Mouse (Mus musculus) 416B (cell line): ENCODE data around the gene Cmc1.

Source experiments
- DNase-seq: peaks from one replicate; pipeline ENCODE4 v3.0.0; 2011; ENCODE audit warnings: low read depth

Gene Cmc1

GRCm38 (mm10) chr9:118149407-118150402 is at the start of gene Cmc1:
Cmc1 (minus strand) TSS chr9:118150177.
- DNase-seq = peak; percentile 98

DNA sequence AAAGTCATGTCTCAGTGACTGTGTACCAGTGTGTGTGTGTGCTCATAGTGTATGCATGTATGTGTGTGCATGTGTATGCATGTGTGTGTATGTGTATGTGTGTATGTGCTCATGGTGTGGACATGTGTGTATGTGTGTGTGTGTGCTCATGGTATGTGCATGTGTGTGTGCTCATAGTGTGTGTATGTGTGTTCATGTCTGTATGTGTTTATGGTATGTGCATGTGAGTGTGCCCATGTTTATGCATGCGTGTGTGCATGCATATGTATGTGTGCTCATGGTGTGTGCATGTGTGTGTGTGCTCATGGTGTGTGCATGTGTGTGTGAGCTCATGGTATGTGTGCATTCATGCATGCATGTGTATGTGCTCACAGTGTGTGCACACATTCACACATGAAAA is 48.6 kb upstream of the Cmc1 start:
- DNase-seq = no peak

GRCm38 (mm10) chr9:118196661-118197390 is 46.8 kb upstream of the Cmc1 start:
- no peak for DNase-seq

DNA sequence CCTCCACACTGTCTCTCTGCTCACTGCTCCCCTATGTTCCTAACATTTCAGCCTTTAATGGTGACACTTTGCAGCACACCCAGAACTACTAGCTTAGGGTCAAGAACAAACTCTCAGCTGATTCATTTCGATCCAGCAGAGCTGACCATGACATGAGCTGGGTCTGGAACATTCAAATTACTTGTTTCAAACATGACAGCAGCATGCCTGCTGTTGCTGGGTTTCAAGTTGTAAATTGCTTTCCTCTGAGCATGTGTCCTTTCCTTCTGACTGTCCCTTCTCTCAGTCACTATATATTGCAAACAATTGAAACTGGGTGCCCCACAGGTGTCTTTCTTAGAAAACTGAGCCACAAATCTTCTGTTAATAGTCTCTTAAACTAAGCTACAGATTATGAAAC is 43.3 kb upstream of the Cmc1 start:
- DNase-seq = no peak

DNA sequence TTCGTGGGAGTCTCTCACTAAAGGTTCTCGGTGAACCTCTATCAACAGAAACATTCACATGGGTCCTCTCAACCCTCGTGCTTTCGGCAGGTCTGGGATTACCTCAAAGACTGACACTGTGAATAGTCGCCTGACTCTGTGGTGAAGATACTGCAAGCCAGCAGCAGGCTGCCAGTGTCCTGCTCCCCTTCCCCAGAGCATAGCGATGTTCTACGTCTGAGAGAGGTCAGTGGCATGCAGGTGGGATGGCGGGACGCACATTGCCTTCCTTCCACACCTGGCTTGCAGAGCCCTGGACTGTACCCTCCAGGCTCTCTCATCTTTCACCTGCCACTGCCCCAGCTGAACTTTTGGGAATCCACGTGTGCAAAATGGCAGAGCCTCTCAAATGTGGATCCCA is 41.3 kb upstream of the Cmc1 start:
- no peak for DNase-seq

- DNase-seq = peak; percentile 83
Measured at GRCm38 (mm10) chr9:118188374-118188773, 38.4 kb upstream of the Cmc1 start.

- DNase-seq = no peak
Measured at GRCm38 (mm10) chr9:118187420-118187819, 37.4 kb upstream of the Cmc1 start.

GRCm38 (mm10) chr9:118186776-118187175 is 36.8 kb upstream of the Cmc1 start:
- DNase-seq = no peak

- no peak for DNase-seq
Measured at GRCm38 (mm10) chr9:118179136-118180025, 29.4 kb upstream of the Cmc1 start.

GRCm38 (mm10) chr9:118176687-118177086 is 26.7 kb upstream of the Cmc1 start:
- no peak for DNase-seq

- DNase-seq = no peak
Measured at GRCm38 (mm10) chr9:118175411-118175810, 25.4 kb upstream of the Cmc1 start.

GRCm38 (mm10) chr9:118173086-118173485 is 23.1 kb upstream of the Cmc1 start:
- DNase-seq = no peak

- DNase-seq = peak; percentile 53
Measured at GRCm38 (mm10) chr9:118168544-118168943, 18.6 kb upstream of the Cmc1 start.

DNA sequence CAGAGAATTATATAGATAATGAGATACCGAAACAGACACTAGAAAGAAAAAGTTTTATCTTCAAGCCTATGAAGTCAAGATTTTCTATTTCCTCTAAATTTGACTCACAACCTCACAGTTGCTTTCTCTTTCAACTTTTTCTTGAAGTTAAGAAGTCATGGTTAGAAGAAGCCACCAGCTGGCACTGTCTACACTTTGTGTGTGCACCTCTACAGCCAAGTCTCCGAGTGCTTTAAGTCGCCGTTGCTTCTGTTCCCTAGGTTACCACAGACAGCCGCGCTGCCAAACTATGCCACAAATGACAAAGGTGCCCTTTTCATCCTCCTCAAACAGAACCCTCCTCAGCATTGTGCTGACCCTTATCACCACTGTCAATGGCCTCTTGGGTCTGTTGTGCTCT is 17.6 kb upstream of the Cmc1 start:
- no peak for DNase-seq

GRCm38 (mm10) chr9:118161536-118161935 is 11.6 kb upstream of the Cmc1 start:
- DNase-seq = no peak

DNA sequence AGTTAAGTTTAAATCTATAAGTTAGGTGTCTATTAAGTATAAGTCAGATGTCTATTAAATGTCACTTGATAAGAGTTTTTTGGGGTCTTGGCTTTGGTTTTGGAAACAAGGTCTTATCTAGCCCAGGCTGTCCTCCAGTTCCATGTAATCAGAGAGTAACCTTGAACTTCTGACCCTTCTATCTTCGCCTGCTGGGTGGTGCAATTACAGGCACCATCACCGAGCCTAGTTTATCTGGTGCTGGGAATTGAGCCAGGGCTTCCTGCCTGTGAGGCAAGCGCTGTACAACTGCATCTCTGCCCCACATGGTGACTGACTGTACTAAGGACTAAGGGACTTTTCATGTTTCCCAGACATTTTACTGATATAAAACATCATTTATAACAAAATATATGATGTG is 10.0 kb upstream of the Cmc1 start:
- DNase-seq = peak; percentile 85

GRCm38 (mm10) chr9:118158201-118158600 is 8.2 kb upstream of the Cmc1 start:
- DNase-seq = no peak

DNA sequence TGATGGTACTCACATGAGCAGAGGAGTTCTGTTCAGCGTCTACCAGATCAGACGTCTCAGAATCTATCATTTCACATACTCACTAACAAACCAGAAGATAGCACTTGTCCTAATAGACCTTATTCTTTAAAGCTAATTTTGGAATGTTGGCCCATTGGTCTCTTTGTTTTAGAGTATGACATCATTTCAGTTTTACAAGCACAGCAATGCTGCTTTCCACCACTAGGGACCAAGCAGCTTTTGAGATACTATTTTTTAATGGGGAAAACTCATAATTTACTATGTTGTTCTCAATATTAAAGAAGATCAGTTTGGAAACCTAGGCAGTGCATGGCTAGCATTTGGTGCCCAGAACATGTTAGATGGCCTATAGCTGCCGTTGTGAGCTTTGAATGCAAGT is 7.3 kb upstream of the Cmc1 start:
- DNase-seq = peak; percentile 26

GRCm38 (mm10) chr9:118154666-118155065 is 4.7 kb upstream of the Cmc1 start:
- DNase-seq = no peak

- peak; percentile 68 for DNase-seq
Measured at GRCm38 (mm10) chr9:118151221-118151507, 1.2 kb upstream of the Cmc1 start.

GRCm38 (mm10) chr9:118150429-118151220 is 648 bp upstream of the Cmc1 start:
- peak; percentile 83 for DNase-seq
